Mouse (Mus musculus) liver, embryonic 11.5 days (tissue): ENCODE results near the gene Pltp. TPM values are rescaled to one million over a fixed set of nuclear protein-coding genes. Genes with fewer than 3 reads are reported as not detected.

Experiments used
- ATAC-seq: fragments of 200-750 bp; cut with Nextera tagmentation; replicated peaks from 2 replicates; pipeline ENCODE4 v1.8.0; 2017; ENCODE audit warnings: moderate number of reproducible peaks, mild to moderate bottlenecking, moderate TSS enrichment, moderate library complexity; ENCODE audit not compliant: low FRiP score
- DNase-seq: peaks from one replicate; pipeline ENCODE4 v3.0.0-alpha.2; 2017; ENCODE audit warnings: low spot score
- H3K27ac ChIP-seq: fragments of 300-500 bp; sonication (generic); 2 replicates; pipeline ENCODE4 v1.5.1; 2014; ENCODE audit warnings: mild to moderate bottlenecking, low read depth, low read length, control low read depth
- H3K27me3 ChIP-seq: fragments of 300-500 bp; sonication (generic); replicated peaks from 2 replicates; pipeline ENCODE4 v1.6.1; 2014; ENCODE audit warnings: low read length, mixed read lengths; ENCODE audit not compliant: control insufficient read depth, insufficient read depth
- H3K36me3 ChIP-seq: fragments of 300-500 bp; sonication (generic); 2 replicates; pipeline ENCODE4 v1.6.1; 2014; ENCODE audit warnings: mild to moderate bottlenecking, low read length, moderate library complexity, mixed read lengths; ENCODE audit not compliant: control insufficient read depth, insufficient read depth
- H3K4me1 ChIP-seq: fragments of 300-500 bp; sonication (generic); replicated peaks from 2 replicates; pipeline ENCODE4 v1.6.1; 2014; ENCODE audit warnings: low read length, mixed read lengths; ENCODE audit not compliant: control insufficient read depth, insufficient read depth
- H3K4me2 ChIP-seq: fragments of 300-500 bp; sonication (generic); 2 replicates; pipeline ENCODE4 v1.6.1; 2014; ENCODE audit warnings: mild to moderate bottlenecking, control low read depth, moderate library complexity
- H3K4me3 ChIP-seq: fragments of 300-500 bp; sonication (generic); 2 replicates; pipeline ENCODE4 v1.5.1; 2014; ENCODE audit warnings: low read depth, low read length, control low read depth
- H3K9ac ChIP-seq: fragments of 300-500 bp; sonication (generic); 2 replicates; pipeline ENCODE4 v1.6.1; 2014; ENCODE audit warnings: low read depth, low read length, control low read depth
- H3K9me3 ChIP-seq: fragments of 300-500 bp; sonication (generic); 2 replicates; pipeline ENCODE4 v1.6.1; 2016; ENCODE audit warnings: low read length, inconsistent platforms, mixed read lengths; ENCODE audit not compliant: control insufficient read depth
- WGBS: fragments of 180-500 bp; shearing (Covaris S2); extraction: QIAGEN DNeasy Blood & Tissue Kit; methylation state at CpG from one replicate; pipeline ENCODE4 v1.1.7; 2014; 5-methylcytosine and 5-hydroxymethylcytosine counted together
- polyA plus RNA-seq: library from polyadenylated mRNA; unstranded; fragments of >200 nt; fragmentation: Nextera tagmentation; extraction: Ambion mirVana; gene quantifications from 2 replicates; pipeline ENCODE4 v1.2.1, GENCODE M21; 2014

The Pltp gene
- polyA plus RNA-seq, 1 experiment from 2014 or later, result 10.7 TPM

DNA sequence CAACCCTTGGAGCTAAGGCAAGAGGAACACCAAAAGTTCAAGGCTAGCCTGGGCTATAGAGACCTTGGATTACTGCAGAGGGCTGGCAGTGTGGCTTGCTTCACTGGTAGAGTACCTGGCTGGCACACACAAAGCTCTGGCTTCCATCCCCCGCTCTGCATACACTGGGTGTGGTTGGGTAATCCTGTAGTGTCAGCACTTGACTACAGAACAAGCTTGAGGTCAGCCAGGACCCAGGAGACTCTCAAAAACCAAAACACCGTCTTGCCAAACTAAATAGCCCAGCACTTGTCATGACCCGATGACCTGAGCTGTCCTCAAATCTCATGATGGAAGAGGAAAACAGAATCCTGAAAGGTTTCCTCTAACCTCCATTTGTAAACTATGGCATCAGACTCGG lies 67.1 kb downstream of the Pltp start:
- H3K9ac ChIP-seq, result no peak overlapping the region
- 0 out of 2 replicates have a peak, but pooled peaks cover 8% of the 10 kb centered on the region for H3K4me1 ChIP-seq
- DNase-seq, result no peak
- WGBS, result 80% methylated on average over 4 of the region's 4 CpGs
- H3K36me3 ChIP-seq, result peaks cover 16% of the 10 kb centered on the region
- H3K27me3 ChIP-seq, result 0 out of 2 replicates have a peak, but pooled peaks cover 3% of the 10 kb centered on the region
- H3K27ac ChIP-seq, result no peak overlapping the region
- H3K4me2 ChIP-seq, result no peak overlapping the region
- no peaks in the 10 kb centered on the region for H3K9me3 ChIP-seq
- no peak for ATAC-seq
- no peak overlapping the region for H3K4me3 ChIP-seq

Other genes with a start within 250 kb of the Pltp start
- not detected in 2 replicates for gene Wfdc6b, start 244.2 kb downstream of the Pltp start, polyA plus RNA-seq
- not detected in 2 replicates for gene Wfdc8, start 244.1 kb downstream of the Pltp start, polyA plus RNA-seq
- gene Wfdc16, start 218.9 kb downstream of the Pltp start, polyA plus RNA-seq, result not detected in 2 replicates
- not detected in 2 replicates for gene Wfdc10, start 201.7 kb downstream of the Pltp start, polyA plus RNA-seq
- not detected in 2 replicates for gene Wfdc9, start 201.1 kb downstream of the Pltp start, polyA plus RNA-seq
- not detected in 2 replicates for gene Wfdc11, start 183.6 kb downstream of the Pltp start, polyA plus RNA-seq
- not detected in 2 replicates for gene Wfdc13, start 172.6 kb downstream of the Pltp start, polyA plus RNA-seq
- gene Spint4, start 159.2 kb downstream of the Pltp start, polyA plus RNA-seq, result not detected in 2 replicates
- gene Spint5, start 142.4 kb downstream of the Pltp start, polyA plus RNA-seq, result not detected in 2 replicates
- 0.18 and 0.38 TPM in 2 replicates for gene Wfdc3, start 111.8 kb downstream of the Pltp start, polyA plus RNA-seq
- gene Dnttip1, start 111.7 kb downstream of the Pltp start, polyA plus RNA-seq, result 50.3 and 50.5 TPM in 2 replicates
- gene Ube2c, start 87.8 kb downstream of the Pltp start, polyA plus RNA-seq, result 482 and 522 TPM in 2 replicates
- 0.47 and 1.1 TPM in 2 replicates for gene Tnnc2, start 77.7 kb downstream of the Pltp start, polyA plus RNA-seq
- gene Snx21, start 71.9 kb downstream of the Pltp start, polyA plus RNA-seq, result 8.3 and 8.4 TPM in 2 replicates
- 23.2 and 23.6 TPM in 2 replicates for gene Acot8, start 52.8 kb downstream of the Pltp start, polyA plus RNA-seq
- gene Zswim3, start 52.6 kb downstream of the Pltp start, polyA plus RNA-seq, result 7.3 and 8.7 TPM in 2 replicates
- gene Zswim1, start 35.0 kb downstream of the Pltp start, polyA plus RNA-seq, result 13.7 and 15.6 TPM in 2 replicates
- not detected in 2 replicates for gene Spata25, start 29.2 kb downstream of the Pltp start, polyA plus RNA-seq
- 97.2 and 103 TPM in 2 replicates for gene Ctsa, start 24.8 kb downstream of the Pltp start, polyA plus RNA-seq
- 3.9 and 4.9 TPM in 2 replicates for gene Neurl2, start 24.3 kb downstream of the Pltp start, polyA plus RNA-seq
- gene Pcif1, start 21.6 kb upstream of the Pltp start, polyA plus RNA-seq, result 63.9 and 67.5 TPM in 2 replicates
- 15.0 TPM in 2 replicates for gene Zfp335, start 54.0 kb upstream of the Pltp start, polyA plus RNA-seq
- 0.66 and 1.9 TPM in 2 replicates for gene Mmp9, start 83.1 kb upstream of the Pltp start, polyA plus RNA-seq
- gene Slc12a5, start 103.1 kb upstream of the Pltp start, polyA plus RNA-seq, result 0.55 and 0.70 TPM in 2 replicates
- 45.0 and 45.9 TPM in 2 replicates for gene Ncoa5, start 177.2 kb upstream of the Pltp start, polyA plus RNA-seq
- gene Cd40, start 197.9 kb upstream of the Pltp start, polyA plus RNA-seq, result 5.5 and 7.7 TPM in 2 replicates
- gene 1700025C18Rik, start 233.0 kb upstream of the Pltp start, polyA plus RNA-seq, result not detected in 2 replicates